Mouse (Mus musculus): Measurements from ENCODE around the gene 4930415O20Rik. TPM values are rescaled to one million over a fixed set of nuclear protein-coding genes. Genes with fewer than 3 reads are reported as not detected.
"Not testable (repeated sequence)": the region's sequence is repeated elsewhere in the genome, so short reads cannot be mapped to it uniquely, and the experiment has no call there.

4930415O20Rik gene
- polyA plus RNA-seq, 1 experiment = 0.09 TPM

- Histone ChIP-seq H3K36me3 (ENCODE audit: control insufficient read depth, insufficient read depth) (peaks cover 8% of the 10 kb centered on the region), H3K79me3 (ENCODE audit: low read depth) (no peaks in the 10 kb centered on the region), H3K27me3 (ENCODE audit: control insufficient read depth, insufficient read depth, insufficient read length) (no peaks in the 10 kb centered on the region), H3K79me2 (ENCODE audit: control insufficient read depth, insufficient read depth) (no peaks in the 10 kb centered on the region), H3K4me3 (ENCODE audit: insufficient read depth, poor library complexity, severe bottlenecking) (no peak overlapping the region), H3ac (ENCODE audit: control insufficient read depth, insufficient read length, low read depth) (no peak overlapping the region)
- TF ChIP-seq CEBPB (IDR thresholded peaks at IDR 0.05; ENCODE audit: low read depth) (no peak), FOSL1 (IDR thresholded peaks at IDR 0.05; ENCODE audit: insufficient read depth, low read length, poor library complexity, severe bottlenecking) (no peak), CTCF (IDR thresholded peaks at IDR 0.05; ENCODE audit: control insufficient read depth, insufficient read depth, insufficient read length) (no peak), MYOG (IDR thresholded peaks at IDR 0.05; ENCODE audit: control insufficient read depth, extremely low read depth, insufficient read length) (no peak), MYOD1 (IDR thresholded peaks at IDR 0.05; ENCODE audit: control insufficient read depth, insufficient read length, low read depth) (no peak), MAX (IDR thresholded peaks at IDR 0.05) (no peak), USF1 (IDR thresholded peaks at IDR 0.05; ENCODE audit: low read depth) (no peak)
Measured at GRCm38 (mm10) chr15:98585421-98585820, 14.6 kb downstream of the 4930415O20Rik start.

- H3K79me2 ChIP-seq (ENCODE audit: control insufficient read depth, insufficient read depth); H3K27me3 ChIP-seq (ENCODE audit: control insufficient read depth, insufficient read depth, insufficient read length); H3K4me3 ChIP-seq (ENCODE audit: insufficient read depth, poor library complexity, severe bottlenecking); H3K79me3 ChIP-seq (ENCODE audit: low read depth); H3ac ChIP-seq (ENCODE audit: control insufficient read depth, insufficient read length, low read depth): not testable (repeated sequence)
- peaks cover 15% of the 10 kb centered on the region for H3K36me3 ChIP-seq (ENCODE audit: control insufficient read depth, insufficient read depth)
Measured at GRCm38 (mm10) chr15:98586141-98586540, 15.3 kb downstream of the 4930415O20Rik start.

GRCm38 (mm10) chr15:98587751-98588150, 16.9 kb downstream of the 4930415O20Rik start:
- Histone ChIP-seq H3K79me2 (ENCODE audit: control insufficient read depth, insufficient read depth) (no peaks in the 10 kb centered on the region), H3K79me3 (ENCODE audit: low read depth) (no peaks in the 10 kb centered on the region), H3K36me3 (ENCODE audit: control insufficient read depth, insufficient read depth) (peaks cover 31% of the 10 kb centered on the region), H3K27me3 (ENCODE audit: control insufficient read depth, insufficient read depth, insufficient read length) (no peaks in the 10 kb centered on the region), H3ac (ENCODE audit: control insufficient read depth, insufficient read length, low read depth) (no peak overlapping the region), H3K4me3 (ENCODE audit: insufficient read depth, poor library complexity, severe bottlenecking) (no peak overlapping the region)
- TF ChIP-seq MAX (IDR thresholded peaks at IDR 0.05) (no peak), MYOD1 (IDR thresholded peaks at IDR 0.05; ENCODE audit: control insufficient read depth, insufficient read length, low read depth) (no peak), USF1 (IDR thresholded peaks at IDR 0.05; ENCODE audit: low read depth) (no peak)

GRCm38 (mm10) chr15:98589640-98590336, 19.0 kb downstream of the 4930415O20Rik start:
- Histone ChIP-seq H3K79me2 (ENCODE audit: control insufficient read depth, insufficient read depth) (no peaks in the 10 kb centered on the region), H3ac (ENCODE audit: control insufficient read depth, insufficient read length, low read depth) (no peak overlapping the region), H3K36me3 (ENCODE audit: control insufficient read depth, insufficient read depth) (peaks cover 43% of the 10 kb centered on the region), H3K4me3 (ENCODE audit: insufficient read depth, poor library complexity, severe bottlenecking) (no peak overlapping the region), H3K79me3 (ENCODE audit: low read depth) (no peaks in the 10 kb centered on the region), H3K27me3 (ENCODE audit: control insufficient read depth, insufficient read depth, insufficient read length) (no peaks in the 10 kb centered on the region)
- no peak for TF ChIP-seq CTCF (IDR thresholded peaks at IDR 0.05; ENCODE audit: control insufficient read depth, insufficient read depth, insufficient read length)
- TF ChIP-seq MAX (IDR thresholded peaks at IDR 0.05) = no peak
- no peak for TF ChIP-seq CEBPB (IDR thresholded peaks at IDR 0.05; ENCODE audit: low read depth)
- no peak for TF ChIP-seq FOSL1 (IDR thresholded peaks at IDR 0.05; ENCODE audit: insufficient read depth, low read length, poor library complexity, severe bottlenecking)
- no peak for TF ChIP-seq USF1 (IDR thresholded peaks at IDR 0.05; ENCODE audit: low read depth)
- no peak for TF ChIP-seq MYOG (IDR thresholded peaks at IDR 0.05; ENCODE audit: control insufficient read depth, extremely low read depth, insufficient read length)
- no peak for TF ChIP-seq MYOD1 (IDR thresholded peaks at IDR 0.05; ENCODE audit: control insufficient read depth, insufficient read length, low read depth)

- Histone ChIP-seq H3K4me3 (ENCODE audit: insufficient read depth, poor library complexity, severe bottlenecking) (no peak overlapping the region), H3K27me3 (ENCODE audit: control insufficient read depth, insufficient read depth, insufficient read length) (no peaks in the 10 kb centered on the region), H3K79me2 (ENCODE audit: control insufficient read depth, insufficient read depth) (no peaks in the 10 kb centered on the region), H3K79me3 (ENCODE audit: low read depth) (no peaks in the 10 kb centered on the region), H3ac (ENCODE audit: control insufficient read depth, insufficient read length, low read depth) (no peak overlapping the region), H3K36me3 (ENCODE audit: control insufficient read depth, insufficient read depth) (peaks cover 45% of the 10 kb centered on the region)
- TF ChIP-seq CTCF (IDR thresholded peaks at IDR 0.05; ENCODE audit: control insufficient read depth, insufficient read depth, insufficient read length) (no peak), FOSL1 (IDR thresholded peaks at IDR 0.05; ENCODE audit: insufficient read depth, low read length, poor library complexity, severe bottlenecking) (no peak), MAX (IDR thresholded peaks at IDR 0.05) (no peak), MYOG (IDR thresholded peaks at IDR 0.05; ENCODE audit: control insufficient read depth, extremely low read depth, insufficient read length) (no peak), CEBPB (IDR thresholded peaks at IDR 0.05; ENCODE audit: low read depth) (no peak), USF1 (IDR thresholded peaks at IDR 0.05; ENCODE audit: low read depth) (no peak), MYOD1 (IDR thresholded peaks at IDR 0.05; ENCODE audit: control insufficient read depth, insufficient read length, low read depth) (no peak)
Measured at GRCm38 (mm10) chr15:98591396-98591795, 20.6 kb downstream of the 4930415O20Rik start.

- no peaks in the 10 kb centered on the region for H3K27me3 ChIP-seq (ENCODE audit: control insufficient read depth, insufficient read depth, insufficient read length)
- TF ChIP-seq MYOD1 (IDR thresholded peaks at IDR 0.05; ENCODE audit: control insufficient read depth, insufficient read length, low read depth) (no peak), MAX (IDR thresholded peaks at IDR 0.05) (peak; percentile 53)
- no peak overlapping the region for H3K4me3 ChIP-seq (ENCODE audit: insufficient read depth, poor library complexity, severe bottlenecking)
- no peak overlapping the region for H3ac ChIP-seq (ENCODE audit: control insufficient read depth, insufficient read length, low read depth)
- H3K36me3 ChIP-seq (ENCODE audit: control insufficient read depth, insufficient read depth) = peaks cover 70% of the 10 kb centered on the region
- H3K79me2 ChIP-seq (ENCODE audit: control insufficient read depth, insufficient read depth) = no peaks in the 10 kb centered on the region
- no peaks in the 10 kb centered on the region for H3K79me3 ChIP-seq (ENCODE audit: low read depth)
Measured at GRCm38 (mm10) chr15:98594193-98594592, 23.4 kb downstream of the 4930415O20Rik start.

All from C2C12 (cell line).